Mouse (Mus musculus) cerebellum, adult 18-20 months (tissue): ENCODE results near the gene Wdr91.

Source experiments
- DNase-seq, 2 experiments: peaks; one replicate each; pipeline ENCODE4 v3.0.0; 2021

Wdr91 gene

DNA sequence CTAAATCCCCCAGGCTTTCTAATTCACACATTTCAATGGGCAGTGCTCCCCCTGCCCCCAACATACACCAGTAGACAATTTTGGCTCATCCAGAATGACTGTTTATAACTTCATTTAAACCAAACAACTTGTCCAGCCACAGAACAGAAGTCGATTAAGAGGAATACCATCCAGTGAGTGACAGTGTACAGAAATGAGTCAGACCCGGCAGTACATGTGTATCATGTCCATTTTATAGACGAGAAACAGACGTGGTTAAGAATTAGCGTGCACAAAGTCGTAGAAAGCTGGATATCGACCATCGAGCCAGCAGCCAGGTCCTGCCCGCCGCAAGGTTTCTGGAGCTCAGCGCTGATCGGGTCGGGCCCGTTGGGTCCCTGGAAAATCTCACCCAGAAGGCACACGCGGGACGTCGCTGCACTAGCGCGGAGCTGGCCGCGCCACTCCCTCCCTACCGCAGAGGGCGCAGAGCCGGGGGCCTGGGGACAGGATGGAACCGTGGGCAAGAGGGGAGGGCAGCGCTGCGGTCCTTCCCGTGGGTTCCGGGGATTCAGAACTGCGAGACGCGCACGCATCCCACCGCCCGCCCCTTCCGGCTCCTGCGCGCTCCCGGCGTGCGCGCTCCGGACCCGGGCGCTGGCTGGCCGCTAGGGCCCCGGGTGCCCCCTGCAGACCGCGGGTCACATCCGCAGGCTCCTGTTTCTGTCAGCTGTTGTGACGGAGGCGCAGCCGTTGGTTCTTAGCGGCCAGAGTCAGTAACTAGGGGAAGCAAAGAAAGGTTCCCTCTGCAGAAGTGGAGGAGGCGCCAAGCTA is 33.0 kb downstream of the Wdr91 start, which contains the start of gene Cyren:
Gene Cyren, minus strand, starts transcription at position 552 of the 813 bp plus-strand sequence.
- DNase-seq: peak; percentile 87 to 94

DNA sequence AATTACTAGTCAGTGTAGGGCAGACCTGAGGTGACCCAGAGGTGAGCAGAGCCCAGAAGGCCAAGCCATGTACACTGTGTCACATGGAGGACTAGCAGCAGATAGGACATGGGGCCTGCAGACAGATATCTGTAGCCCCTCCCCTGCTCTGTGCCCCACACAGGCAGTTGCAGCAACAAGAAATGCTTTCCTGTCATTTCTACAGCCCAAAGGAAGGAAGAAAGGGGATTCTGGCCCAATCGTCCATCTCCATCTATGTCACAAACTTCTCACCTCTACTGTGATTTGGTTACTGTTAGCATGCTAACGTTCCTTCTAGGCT is 33.9 kb downstream of the Wdr91 start:
- DNase-seq: no peak

DNA sequence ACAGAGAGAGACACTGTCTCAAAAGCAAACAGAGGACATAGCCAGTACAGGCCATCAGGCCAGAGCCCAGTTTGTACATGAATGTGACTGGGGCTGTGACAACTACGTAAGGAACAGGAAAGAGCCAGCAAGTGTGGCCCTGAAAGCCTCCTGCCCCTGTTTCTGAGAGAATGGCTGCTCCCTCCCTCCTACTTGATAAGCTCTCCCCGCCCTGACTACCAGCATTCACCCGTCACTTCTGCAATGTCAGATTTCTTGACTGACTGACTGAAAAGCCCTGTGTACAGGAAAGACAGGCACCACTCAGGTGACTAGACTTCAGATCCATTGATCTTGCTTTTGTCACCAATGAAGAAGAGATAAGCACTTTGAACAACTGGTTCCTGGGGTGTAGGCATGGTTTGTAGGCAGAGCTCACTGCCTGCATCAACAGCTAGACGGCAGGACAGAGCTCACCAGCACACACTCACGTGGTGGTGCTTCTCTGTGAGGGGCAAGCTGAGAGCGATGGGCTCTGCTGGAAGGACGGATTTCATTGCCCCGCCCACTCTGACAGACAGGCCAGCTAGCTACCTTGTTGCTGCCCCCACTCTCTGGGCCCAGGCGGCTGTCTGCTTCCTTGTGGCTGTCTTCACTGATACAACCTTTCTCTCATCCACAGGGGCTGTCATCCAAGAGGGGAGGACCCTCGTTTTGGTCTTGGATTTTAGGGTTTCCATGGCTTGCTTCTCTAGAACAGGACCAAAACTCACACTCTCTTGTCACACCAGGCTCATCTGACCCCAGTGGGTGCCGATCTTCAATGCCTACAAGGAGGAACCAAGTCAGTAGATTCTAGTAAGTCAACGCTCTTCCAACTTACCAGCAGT is 34.5 kb downstream of the Wdr91 start:
- DNase-seq: no peak

DNA sequence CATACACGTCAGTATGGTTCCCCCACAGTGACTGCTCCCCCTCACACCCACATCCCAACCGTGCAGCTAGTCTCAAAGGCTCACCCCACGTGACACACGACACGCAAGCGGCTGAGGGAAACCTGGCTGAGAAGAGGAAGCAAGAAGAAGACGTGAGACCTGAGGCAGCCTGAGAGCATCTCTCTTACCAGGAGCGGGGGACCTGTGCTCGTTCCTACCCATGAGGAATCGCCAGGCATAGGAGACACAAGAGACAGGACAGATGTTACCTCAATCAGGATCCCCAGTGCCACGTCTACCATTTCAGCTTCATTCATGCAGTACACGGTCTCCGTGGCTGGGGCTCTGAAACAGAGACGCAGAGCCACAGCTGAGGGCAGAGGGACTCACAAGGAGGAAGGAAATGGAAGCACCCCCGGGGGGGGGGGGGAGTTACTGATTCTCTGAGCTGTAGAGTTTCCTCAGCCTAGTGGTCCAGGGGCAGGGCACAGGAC is 35.4 kb downstream of the Wdr91 start:
- DNase-seq: no peak

DNA sequence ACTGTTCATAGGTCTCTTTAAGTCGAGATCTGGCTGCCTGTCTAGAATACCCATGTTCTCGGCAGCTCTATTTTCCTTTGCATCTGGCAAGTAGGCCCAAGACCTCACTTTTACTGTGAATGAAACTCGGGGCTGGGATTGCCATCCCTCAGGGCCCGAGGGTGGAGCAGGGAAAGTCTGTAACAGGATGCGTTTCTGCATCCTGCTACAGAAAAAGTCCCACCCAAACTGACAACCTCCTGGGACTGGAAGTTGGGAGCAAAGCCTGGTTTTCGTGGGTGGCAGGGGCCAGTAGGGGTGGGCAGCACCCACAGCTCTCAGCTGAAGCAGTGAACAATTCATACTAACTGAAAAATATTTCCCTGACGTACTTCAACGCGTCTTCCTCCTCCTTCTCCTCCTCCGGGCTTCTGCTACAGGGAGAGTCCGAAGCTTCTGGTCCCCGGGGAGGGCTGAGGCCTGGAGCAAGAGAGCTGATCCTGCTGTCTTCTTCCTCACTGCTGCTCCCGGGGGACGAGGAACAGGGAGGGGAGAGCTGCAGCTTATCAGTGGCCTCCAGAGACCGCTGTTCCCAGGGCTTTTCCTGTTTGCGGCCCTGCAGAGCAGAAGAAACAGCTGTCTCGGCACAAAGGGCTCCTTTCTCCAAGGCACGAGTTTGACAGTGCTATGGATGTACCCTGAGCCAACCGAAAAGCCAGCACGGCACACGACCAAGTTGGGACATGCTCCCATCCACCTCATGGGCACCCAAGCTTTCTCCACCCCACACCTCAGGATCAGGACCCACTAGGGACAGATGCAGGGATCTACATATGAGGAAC is 36.4 kb downstream of the Wdr91 start:
- no peak for DNase-seq

DNA sequence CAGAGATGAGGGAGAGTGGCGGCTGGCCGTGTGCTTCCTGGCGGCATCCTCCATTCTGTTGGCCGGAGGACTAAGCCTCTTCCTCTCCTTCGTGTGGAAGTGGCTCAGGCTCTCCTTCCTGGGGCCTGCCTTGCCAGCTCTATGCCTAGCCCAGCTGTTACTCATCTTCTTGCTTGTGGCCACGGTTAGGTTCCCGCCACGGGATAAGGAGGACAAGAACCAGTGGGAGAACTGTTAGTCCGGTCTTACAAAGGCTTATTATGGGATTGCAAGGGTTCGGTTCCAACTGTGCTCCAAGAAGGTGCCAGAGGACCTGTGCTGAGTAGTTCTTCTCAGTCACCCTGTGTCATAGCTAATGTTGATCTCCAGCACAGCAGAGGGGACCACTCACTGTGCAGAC is 37.8 kb downstream of the Wdr91 start:
- DNase-seq: no peak

DNA sequence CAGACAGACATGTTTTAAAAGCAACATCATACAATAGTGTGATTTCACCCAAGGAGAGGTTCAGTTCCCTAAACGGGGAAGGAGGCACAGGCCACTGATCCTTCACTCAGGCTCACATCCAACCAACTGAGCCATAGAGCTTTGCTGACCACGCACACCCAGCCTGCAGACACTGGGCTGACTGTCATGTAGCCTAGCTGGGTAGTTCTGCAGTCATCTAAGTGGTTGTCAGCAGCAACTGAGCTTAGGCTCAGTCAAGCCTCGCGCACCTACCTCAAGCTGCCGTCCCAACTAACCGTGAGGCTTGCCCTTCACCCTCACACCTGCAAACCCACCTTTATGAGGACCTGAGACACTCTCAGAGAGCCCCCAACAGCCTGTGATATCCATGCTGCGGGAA is 38.7 kb downstream of the Wdr91 start:
- no peak for DNase-seq

DNA sequence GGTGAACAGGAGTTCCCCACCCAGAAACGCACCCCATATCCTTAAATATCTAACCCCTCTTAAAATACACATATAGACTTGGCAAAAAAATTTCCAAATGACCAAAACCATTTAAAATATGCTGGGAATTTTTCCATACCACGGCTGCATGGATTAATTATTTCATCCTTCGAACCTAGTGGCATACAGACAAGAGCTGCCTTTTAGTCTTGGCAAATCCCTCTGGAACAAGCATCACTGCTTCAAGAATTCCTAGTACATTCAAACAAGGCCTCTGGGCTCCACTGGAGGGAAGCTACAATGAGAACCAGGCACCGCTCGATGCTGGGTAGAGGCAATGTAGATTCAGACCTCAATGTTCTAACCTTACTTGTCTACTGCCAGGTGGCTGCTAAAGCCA is 40.0 kb downstream of the Wdr91 start:
- no peak for DNase-seq

DNA sequence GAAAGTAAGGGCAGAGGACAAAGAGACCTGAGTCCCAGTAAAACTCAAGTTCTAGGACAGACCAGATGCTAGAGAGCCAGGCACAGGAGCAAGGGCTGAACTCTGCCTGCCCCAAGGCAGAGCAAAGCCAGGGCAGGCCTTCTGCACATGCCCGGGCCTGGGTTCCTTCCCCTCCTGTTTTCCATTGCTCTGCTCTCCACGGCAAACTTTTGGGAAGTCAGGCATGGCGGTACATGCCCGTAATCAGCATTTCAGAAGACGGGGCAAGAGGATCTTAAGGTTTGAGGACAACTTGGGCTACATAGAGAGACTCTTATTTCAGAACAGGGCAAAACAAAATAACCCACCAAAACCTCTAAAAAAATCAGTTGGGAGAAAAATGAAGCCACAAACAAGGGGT is 40.5 kb downstream of the Wdr91 start:
- no peak for DNase-seq

DNA sequence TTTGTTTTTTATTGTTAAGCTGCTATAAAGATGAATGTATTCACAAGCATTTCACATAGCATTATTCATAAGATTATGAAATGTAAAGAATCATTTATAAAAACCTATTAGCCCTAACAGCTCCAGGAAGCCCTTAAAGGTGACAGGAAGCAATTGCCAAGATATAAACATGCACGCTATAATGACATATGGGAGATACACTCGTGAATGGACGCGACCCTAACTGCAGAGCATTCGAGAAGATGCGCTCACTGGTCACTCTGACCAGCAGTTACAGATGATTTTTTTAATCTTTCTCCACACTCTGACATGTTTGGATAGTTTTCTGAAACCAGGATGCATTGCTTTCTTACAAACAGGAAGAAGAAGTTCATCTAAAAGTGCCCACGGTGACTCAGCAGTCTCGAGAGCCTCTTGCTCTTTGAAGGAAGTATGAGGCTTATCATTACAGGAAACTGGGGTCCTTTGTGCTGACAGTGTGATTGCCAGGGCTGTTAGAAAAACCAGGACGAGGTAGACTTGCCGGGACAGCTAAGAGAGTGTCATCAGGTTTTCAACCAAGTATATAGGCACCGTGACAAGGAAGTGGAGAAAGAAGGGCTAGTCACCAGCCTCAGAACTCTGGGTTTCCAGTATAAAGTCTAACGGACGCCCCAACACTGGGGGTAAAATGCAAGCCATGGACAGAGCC is 41.3 kb downstream of the Wdr91 start:
- no peak for DNase-seq

DNA sequence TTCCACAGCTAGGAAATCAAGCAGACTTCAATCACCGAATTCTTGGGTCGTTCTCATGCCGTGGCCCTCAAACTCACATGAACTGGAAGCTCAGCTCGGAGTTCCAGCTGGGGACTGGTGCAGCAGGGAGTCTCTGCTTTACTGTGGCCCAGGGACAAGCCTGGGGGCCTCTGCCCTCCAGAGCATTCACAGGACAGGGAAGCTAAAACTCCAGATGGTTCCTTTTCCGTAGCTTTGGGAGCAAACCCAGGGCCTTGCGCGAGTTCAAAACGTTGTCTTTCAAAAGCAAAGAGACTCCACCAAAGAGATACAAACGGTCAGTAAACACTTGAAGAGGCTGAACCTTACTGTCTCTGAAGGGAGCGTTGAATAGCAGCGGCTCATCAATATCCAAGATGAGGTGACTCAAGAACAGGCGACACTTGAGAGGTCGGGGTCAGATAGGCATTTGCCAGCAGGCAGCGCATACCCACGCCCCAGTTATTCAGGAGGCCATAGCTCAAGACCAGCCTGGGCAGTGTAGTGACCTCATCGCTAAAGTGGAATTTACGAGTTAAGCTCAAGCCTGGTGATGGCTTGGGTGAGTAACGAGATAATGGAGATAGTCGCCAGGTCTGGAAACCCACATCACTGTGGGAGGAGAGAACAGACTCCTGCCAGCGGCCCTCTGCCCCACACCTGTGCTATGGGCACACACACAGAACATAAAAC is 42.0 kb downstream of the Wdr91 start:
- DNase-seq: no peak

DNA sequence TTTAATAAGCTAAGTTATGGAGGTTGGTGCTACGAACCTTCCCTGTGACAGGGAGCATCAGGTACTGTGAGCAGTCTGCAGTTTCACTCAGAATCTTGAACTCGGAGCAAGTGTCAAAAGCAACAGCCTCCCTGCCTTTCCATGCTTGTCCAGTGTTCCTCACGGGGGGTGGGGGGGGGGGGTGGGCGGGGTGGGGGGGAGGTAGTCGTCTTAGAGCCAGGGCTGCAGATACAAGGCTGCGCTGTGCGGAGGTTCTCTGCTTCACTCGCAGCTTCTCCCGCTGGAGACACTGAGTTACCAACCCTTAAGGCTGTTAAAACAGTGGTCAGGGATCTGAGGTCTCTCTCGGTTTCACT is 42.7 kb downstream of the Wdr91 start:
- DNase-seq: no peak

DNA sequence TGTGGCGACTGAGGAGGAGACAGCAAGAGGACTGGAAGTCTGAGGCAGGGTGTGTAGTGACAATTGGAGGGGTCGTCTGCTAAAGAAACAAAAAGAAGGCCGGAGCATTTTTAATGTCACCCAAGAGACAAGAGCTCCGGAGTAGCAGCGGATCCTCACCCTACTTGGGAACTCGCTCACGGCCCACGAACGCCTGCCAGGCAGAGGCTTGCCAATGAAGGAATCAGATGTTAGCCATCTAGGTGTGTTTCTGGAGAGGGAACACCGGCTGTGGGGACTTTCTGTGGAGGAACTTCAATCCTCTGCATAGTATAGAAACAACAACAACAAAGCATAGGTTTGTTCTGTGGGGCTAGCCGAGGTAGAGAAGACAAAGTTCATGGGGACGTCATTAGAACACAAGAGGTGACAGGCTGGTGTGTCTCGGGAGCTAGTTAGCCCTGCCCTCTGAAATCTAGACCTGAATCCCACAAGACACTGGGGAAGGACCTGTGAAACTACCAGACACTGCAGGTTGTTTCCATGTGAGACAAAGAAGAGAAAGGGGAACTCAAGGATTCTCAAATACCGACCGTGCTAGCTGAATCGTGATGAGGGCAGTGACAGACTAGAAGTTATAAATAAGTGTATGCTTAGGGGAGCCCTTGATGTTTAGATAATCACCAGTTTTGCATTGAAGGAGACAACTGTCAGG is 43.2 kb downstream of the Wdr91 start:
- no peak for DNase-seq

DNA sequence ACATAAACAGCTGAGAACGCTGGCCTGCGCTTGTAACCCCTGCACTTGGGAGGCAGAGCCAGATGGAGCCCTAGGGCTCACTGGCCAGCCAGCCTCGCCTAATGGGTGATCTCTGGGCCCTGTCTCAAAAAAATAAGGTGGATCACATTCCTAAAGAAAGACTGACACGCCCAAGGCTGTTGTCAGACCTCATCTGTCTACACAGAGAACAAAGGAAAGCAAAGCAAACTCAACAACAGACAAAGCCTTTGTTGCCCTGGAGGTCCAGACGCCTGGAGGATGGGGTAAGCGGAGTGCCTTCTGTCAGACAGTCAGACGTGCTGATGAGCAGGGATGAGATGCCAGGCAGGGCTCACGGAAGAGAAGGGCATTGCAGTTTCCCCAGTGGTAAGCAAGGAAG is 43.9 kb downstream of the Wdr91 start:
- no peak for DNase-seq

DNA sequence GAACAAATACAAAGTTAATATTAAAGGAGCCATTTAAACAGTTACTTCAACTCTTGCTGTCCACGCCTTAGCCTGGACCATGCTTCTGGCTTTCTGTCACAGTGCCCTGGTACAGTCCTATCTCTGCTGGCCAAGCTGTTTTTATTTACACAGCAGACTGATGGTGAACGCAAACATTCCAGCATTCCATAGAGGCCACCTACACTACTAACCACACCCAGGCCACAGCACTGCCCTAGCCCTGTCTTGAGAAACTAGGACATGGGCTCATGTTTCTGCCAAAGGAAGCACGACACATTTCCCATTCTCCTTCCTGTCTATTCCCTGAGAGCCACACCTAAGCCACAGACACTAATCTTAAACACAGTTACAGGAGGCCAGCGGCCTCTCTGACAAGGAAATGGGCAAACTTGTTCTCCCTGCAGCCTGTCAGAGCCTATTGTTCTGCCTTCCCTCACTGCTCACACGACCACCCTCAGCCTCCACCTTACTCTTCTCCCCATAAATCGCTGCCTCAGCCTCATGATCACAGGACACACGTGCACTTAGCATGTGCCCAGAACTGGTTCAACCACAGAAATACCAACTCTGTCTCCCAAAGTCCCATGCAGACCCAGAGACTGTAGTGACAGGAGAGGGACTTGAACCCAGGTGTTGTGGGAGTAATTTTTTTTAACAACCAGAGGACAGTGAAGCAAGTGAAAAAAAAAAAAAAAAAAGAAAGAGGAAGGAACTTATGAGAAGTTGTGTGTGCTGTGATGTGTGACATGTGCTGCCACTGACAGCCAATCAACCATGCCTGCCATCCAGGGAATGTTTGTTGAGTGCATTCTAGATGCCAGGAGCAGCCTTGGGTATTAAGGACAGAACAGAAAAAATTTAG is 44.7 kb downstream of the Wdr91 start:
- no peak for DNase-seq

DNA sequence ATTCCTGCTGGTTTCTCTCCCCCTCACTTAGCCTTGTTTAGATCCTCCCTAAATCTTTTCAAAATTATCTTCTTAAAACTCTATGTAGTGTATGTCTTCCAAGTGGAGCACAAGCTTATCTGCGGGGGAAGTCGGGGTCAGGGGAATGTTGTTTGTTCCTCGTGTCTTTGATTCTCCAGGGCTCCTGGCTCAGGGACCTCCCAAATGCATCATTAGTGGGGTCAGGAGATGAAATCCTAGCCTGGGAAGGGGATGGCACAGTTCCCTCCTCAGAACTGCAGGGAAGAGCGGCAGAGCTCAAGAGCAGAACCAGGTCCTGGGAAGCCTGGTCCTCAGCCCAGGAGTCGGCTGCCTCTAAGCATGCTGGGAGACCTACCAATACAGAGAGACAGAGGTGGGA is 45.5 kb downstream of the Wdr91 start:
- no peak for DNase-seq

DNA sequence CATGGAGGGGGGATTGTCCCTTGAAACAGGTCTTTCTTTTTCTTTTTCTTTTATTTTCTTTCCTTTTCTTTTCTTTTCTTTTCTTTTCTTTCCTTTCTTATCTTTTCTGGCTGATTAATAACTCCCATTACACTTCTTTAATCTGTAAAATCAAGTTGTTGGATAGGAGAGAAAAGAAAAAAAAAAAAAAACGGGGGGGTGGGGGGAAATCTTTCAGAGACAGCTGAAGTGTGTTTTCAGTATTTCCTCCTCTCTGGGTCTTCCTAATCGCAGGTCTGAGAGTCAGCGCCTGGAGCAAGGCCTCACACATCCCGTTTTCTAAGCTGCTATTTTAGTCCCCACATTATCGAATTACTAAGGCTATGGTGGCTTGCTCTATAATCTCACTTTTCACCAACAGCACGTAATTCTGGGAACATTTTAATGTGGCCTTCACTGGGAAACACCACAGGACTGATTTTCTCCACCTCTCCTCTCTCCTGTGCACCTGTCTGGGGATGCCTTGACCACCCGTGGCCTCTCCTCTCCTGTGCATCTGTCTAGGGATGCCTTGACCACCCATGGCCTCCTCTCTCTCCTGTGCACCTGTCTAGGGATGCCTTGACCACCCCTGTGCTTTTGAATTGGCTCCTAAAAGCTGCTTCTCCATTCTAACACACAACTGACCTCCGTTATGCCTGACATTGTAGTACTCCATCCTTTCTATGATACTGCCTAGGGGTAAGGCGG is 46.7 kb downstream of the Wdr91 start:
- no peak for DNase-seq

DNA sequence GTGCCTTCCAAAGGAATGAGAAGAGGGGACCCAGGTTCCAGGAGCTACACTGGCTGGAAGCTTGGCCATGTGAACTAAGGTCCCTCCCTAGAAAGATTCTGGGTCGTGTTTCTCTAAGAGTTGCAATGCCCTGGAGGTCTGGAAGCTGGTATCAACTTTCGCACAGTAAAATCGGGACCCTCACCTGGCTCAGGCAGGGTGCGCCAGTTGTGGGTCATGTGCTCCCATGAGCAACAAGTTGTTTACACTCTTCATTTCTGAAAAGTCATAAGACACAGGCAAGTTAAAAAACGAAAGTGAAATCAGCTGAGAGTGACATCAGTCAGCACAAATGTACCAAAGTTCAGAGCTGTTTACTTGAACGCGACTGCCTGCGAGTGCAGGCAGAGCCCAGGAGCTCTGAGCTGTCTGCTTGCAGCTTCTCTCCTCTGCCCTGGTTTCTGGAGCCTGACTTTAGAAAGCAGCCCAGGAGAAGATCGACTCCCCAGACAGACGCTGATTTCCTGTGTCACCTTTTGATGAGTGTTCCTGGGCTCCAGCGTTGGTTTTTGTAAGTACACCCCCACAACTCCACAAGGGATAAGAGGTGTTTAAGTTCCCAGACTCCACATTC is 47.8 kb downstream of the Wdr91 start, which contains the start of gene Tmem140:
Gene Tmem140, plus strand, starts transcription at position 356 of the 613 bp plus-strand sequence.
- no peak for DNase-seq

DNA sequence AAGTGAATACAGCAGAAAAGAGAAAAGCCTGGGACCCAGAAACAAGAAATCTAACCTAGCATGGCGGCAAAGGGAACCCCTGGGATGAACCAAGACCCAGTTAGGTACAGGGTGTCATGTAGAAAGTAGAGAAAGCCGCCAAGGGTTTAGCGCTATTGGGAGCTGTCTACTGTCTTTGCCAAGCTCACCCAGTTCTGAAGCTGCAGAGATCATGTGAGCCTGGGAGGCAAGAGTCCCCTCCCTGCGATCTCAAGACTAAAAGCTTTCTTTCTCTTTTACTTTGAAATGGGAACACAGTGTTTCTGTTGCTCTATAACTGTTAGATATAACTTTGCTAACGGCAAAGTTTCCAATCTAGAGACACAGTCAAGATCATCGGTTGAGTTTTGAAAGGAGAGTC is 48.3 kb downstream of the Wdr91 start:
- DNase-seq: no peak
